Mouse (Mus musculus) bone marrow macrophage, adult 2 months (primary cell): ENCODE data around the gene Dnmt3a.

Experiments
- CTCF ChIP-seq: IDR thresholded peaks from 2 replicates; pipeline ENCODE4 v1.5.1; 2012; ENCODE audit warnings: low read depth, mild to moderate bottlenecking, low read length, moderate library complexity
- POLR2A ChIP-seq: IDR thresholded peaks from 2 replicates; pipeline ENCODE4 v1.6.1; 2012; ENCODE audit warnings: mild to moderate bottlenecking, low read depth, low read length, borderline replicate concordance

DNA sequence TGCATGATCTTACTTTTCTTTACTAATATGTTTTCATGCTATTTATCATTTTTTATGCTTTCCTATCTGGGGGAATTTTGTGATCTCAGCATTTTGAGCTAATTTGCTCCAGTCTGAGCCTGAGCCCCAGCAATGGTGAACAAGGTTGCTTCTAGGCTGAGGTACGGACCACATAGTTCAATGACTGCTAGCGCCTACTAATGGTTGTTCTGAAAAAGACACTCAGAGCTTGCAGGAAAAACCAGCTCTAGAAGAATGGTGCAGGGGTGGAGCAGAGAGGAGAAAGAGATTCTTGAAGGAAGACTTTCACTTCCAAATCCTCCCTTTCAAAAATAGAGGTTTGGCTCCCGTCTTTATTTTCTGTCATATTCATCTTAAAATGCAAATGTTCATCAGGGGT, 150.5 kb downstream of the Dnmt3a start:
- TF ChIP-seq POLR2A (no peak), CTCF (no peak)
